Mouse (Mus musculus): ENCODE measurements at regions not wholly inside any gene's neighbourhood (a gene's known extent, or its start where the extent isn't known, plus 50 kb on each side); places are given as distances from the start of the nearest gene placed in this dataset.

GRCm38 (mm10) chr16:74664337-74664736 is 252.7 kb upstream of the Robo2 start:
- H3K36me3 ChIP-seq (ENCODE audit: control insufficient read depth, insufficient read depth, low read length) = no peaks in the 10 kb centered on the region
- H3K9me3 ChIP-seq (ENCODE audit: control insufficient read depth, low read length) = no peaks in the 10 kb centered on the region
- H3K4me3 ChIP-seq (replicated peaks; ENCODE audit: low read depth, low read length) = no peak overlapping the region
- H3K4me1 ChIP-seq (ENCODE audit: control insufficient read depth, insufficient read depth, low read length) = no peaks in the 10 kb centered on the region
- no peak overlapping the region for H3K4me2 ChIP-seq (ENCODE audit: low read length)
- DNase-seq (no peak), ATAC-seq (ENCODE audit: low FRiP score, low TSS enrichment) (no peak)
- H3K9ac ChIP-seq (replicated peaks; ENCODE audit: low read length) = no peak overlapping the region
- H3K27ac ChIP-seq (replicated peaks; ENCODE audit: low read depth, low read length) = no peak overlapping the region
- H3K27me3 ChIP-seq (ENCODE audit: control insufficient read depth, insufficient read depth, low read length) = no peaks in the 10 kb centered on the region
- 65% methylated on average over 1 of the region's 1 CpGs for WGBS

DNA sequence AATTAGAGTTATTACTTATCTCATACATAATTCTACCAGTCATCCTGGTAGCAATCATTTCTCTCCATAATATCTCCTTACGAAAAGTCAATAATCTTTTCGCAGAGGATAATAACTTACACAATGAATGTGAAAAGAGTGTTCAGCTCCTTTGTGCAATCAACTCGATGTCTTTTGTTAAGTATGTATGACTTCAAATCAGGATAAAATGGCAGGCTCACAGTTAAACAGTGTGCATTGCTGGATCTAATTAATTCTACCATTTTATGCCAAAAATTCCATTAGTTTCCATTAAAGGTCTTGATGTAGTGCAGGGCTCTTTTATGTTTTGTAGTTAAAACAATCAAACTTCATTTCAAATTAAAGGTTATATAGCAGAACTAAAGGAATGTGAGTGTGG is 239.6 kb upstream of the Robo2 start:
- no peak overlapping the region for H3K4me3 ChIP-seq (replicated peaks; ENCODE audit: low read depth, low read length)
- H3K36me3 ChIP-seq (ENCODE audit: control insufficient read depth, insufficient read depth, low read length) = no peaks in the 10 kb centered on the region
- H3K9me3 ChIP-seq (ENCODE audit: control insufficient read depth, low read length) = no peaks in the 10 kb centered on the region
- H3K27me3 ChIP-seq (ENCODE audit: control insufficient read depth, insufficient read depth, low read length) = no peaks in the 10 kb centered on the region
- H3K4me1 ChIP-seq (ENCODE audit: control insufficient read depth, insufficient read depth, low read length) = no peaks in the 10 kb centered on the region
- WGBS = 60% methylated on average over 3 of the region's 3 CpGs
- DNase-seq = no peak
- no peak for ATAC-seq (ENCODE audit: low FRiP score, low TSS enrichment)
- no peak overlapping the region for H3K4me2 ChIP-seq (ENCODE audit: low read length)
- H3K27ac ChIP-seq (replicated peaks; ENCODE audit: low read depth, low read length) = no peak overlapping the region
- H3K9ac ChIP-seq (replicated peaks; ENCODE audit: low read length) = no peak overlapping the region

GRCm38 (mm10) chr16:74649207-74649606 is 237.6 kb upstream of the Robo2 start:
- Histone ChIP-seq H3K27ac (replicated peaks; ENCODE audit: low read depth, low read length) (no peak overlapping the region), H3K4me3 (replicated peaks; ENCODE audit: low read depth, low read length) (no peak overlapping the region), H3K9ac (replicated peaks; ENCODE audit: low read length) (no peak overlapping the region), H3K27me3 (ENCODE audit: control insufficient read depth, insufficient read depth, low read length) (no peaks in the 10 kb centered on the region), H3K4me2 (ENCODE audit: low read length) (no peak overlapping the region), H3K4me1 (ENCODE audit: control insufficient read depth, insufficient read depth, low read length) (peaks cover 7% of the 10 kb centered on the region; the same call in 1 of the 2 replicates), H3K36me3 (ENCODE audit: control insufficient read depth, insufficient read depth, low read length) (no peaks in the 10 kb centered on the region), H3K9me3 (ENCODE audit: control insufficient read depth, low read length) (no peaks in the 10 kb centered on the region)
- ATAC-seq (ENCODE audit: low FRiP score, low TSS enrichment) (no peak), DNase-seq (no peak)
- WGBS = 92% methylated on average over 2 of the region's 2 CpGs

GRCm38 (mm10) chr16:74648384-74648783 is 236.8 kb upstream of the Robo2 start:
- DNase-seq = no peak
- Histone ChIP-seq H3K4me1 (ENCODE audit: control insufficient read depth, insufficient read depth, low read length) (peaks cover 7% of the 10 kb centered on the region; the same call in 1 of the 2 replicates), H3K9me3 (ENCODE audit: control insufficient read depth, low read length) (no peaks in the 10 kb centered on the region), H3K27me3 (ENCODE audit: control insufficient read depth, insufficient read depth, low read length) (no peaks in the 10 kb centered on the region), H3K4me3 (replicated peaks; ENCODE audit: low read depth, low read length) (no peak overlapping the region), H3K4me2 (ENCODE audit: low read length) (no peak overlapping the region), H3K27ac (replicated peaks; ENCODE audit: low read depth, low read length) (no peak overlapping the region), H3K9ac (replicated peaks; ENCODE audit: low read length) (no peak overlapping the region), H3K36me3 (ENCODE audit: control insufficient read depth, insufficient read depth, low read length) (no peaks in the 10 kb centered on the region)
- no peak for ATAC-seq (ENCODE audit: low FRiP score, low TSS enrichment)

DNA sequence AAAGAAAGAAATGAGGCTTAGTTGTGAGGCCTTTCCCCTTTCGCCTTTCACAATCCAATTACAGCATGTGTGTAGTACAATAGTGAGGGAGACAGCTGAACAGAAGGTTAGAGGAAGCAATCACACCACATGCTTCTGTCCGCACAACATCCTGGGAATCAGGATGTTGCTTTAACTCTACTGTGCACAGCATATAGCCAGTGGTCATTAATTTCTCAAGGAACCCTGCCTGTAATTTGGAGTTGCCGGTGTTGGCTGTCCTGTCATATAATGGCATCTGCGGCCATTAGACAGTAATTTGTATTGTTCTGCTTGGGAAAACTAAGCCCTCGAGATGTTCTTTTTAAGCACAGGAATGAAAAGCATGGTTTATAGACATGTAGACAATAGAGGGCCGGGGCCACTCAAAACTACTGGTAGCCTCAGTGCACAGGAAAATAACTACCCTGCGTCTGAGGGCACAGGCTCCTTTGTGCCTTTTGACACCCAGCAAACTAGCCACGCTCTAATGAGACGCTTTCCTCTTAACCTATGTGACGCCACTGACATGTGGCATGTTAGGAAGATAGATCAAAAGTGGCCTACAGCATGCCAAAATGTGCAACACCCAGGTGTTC is 233.2 kb upstream of the Robo2 start:
- Histone ChIP-seq H3K4me2 (ENCODE audit: low read length) (no peak overlapping the region), H3K4me1 (ENCODE audit: control insufficient read depth, insufficient read depth, low read length) (peaks cover 7% of the 10 kb centered on the region; the same call in 1 of the 2 replicates), H3K9ac (replicated peaks; ENCODE audit: low read length) (no peak overlapping the region), H3K27me3 (ENCODE audit: control insufficient read depth, insufficient read depth, low read length) (no peaks in the 10 kb centered on the region), H3K9me3 (ENCODE audit: control insufficient read depth, low read length) (no peaks in the 10 kb centered on the region), H3K27ac (replicated peaks; ENCODE audit: low read depth, low read length) (no peak overlapping the region), H3K4me3 (replicated peaks; ENCODE audit: low read depth, low read length) (no peak overlapping the region), H3K36me3 (ENCODE audit: control insufficient read depth, insufficient read depth, low read length) (no peaks in the 10 kb centered on the region)
- no peak for DNase-seq
- WGBS = 18% methylated on average over 10 of the region's 10 CpGs
- ATAC-seq (ENCODE audit: low FRiP score, low TSS enrichment) = no peak; the same call in 1 of the 2 replicates

DNA sequence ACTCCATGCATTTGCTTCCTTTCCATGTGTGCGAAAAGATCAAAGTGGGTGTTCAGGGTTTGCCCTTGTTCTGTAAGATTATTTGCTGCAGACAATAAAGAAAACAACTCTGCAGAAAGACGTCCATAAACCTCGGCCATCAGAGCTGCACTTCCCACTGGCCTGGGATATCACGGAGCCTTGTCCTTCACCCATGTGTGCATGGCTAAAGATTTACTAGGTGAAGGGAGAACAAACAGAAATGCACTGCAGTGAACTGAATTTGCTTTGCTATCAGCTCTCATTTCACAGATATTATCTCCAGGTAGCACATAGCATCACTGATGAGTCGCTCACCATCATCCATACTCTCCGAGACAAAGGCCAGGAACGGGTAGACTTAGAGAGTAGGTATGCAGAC is 228.2 kb upstream of the Robo2 start:
- no peak overlapping the region for H3K4me3 ChIP-seq (replicated peaks; ENCODE audit: low read depth, low read length)
- 82% methylated on average over 7 of the region's 7 CpGs for WGBS
- ATAC-seq (ENCODE audit: low FRiP score, low TSS enrichment) = no peak
- DNase-seq = no peak
- no peaks in the 10 kb centered on the region for H3K9me3 ChIP-seq (ENCODE audit: control insufficient read depth, low read length)
- H3K27me3 ChIP-seq (ENCODE audit: control insufficient read depth, insufficient read depth, low read length) = no peaks in the 10 kb centered on the region
- H3K9ac ChIP-seq (replicated peaks; ENCODE audit: low read length) = no peak overlapping the region
- no peaks in the 10 kb centered on the region for H3K36me3 ChIP-seq (ENCODE audit: control insufficient read depth, insufficient read depth, low read length)
- H3K27ac ChIP-seq (replicated peaks; ENCODE audit: low read depth, low read length) = no peak overlapping the region
- H3K4me1 ChIP-seq (ENCODE audit: control insufficient read depth, insufficient read depth, low read length) = peaks cover 1% of the 10 kb centered on the region; the same call in 1 of the 2 replicates
- H3K4me2 ChIP-seq (ENCODE audit: low read length) = no peak overlapping the region

GRCm38 (mm10) chr16:74637638-74638037 is 226.0 kb upstream of the Robo2 start:
- ATAC-seq (ENCODE audit: low FRiP score, low TSS enrichment) = no peak
- DNase-seq = no peak
- Histone ChIP-seq H3K36me3 (ENCODE audit: control insufficient read depth, insufficient read depth, low read length) (no peaks in the 10 kb centered on the region), H3K4me1 (ENCODE audit: control insufficient read depth, insufficient read depth, low read length) (no peaks in the 10 kb centered on the region), H3K9me3 (ENCODE audit: control insufficient read depth, low read length) (no peaks in the 10 kb centered on the region), H3K9ac (replicated peaks; ENCODE audit: low read length) (no peak overlapping the region), H3K4me2 (ENCODE audit: low read length) (no peak overlapping the region), H3K27ac (replicated peaks; ENCODE audit: low read depth, low read length) (no peak overlapping the region), H3K4me3 (replicated peaks; ENCODE audit: low read depth, low read length) (no peak overlapping the region), H3K27me3 (ENCODE audit: control insufficient read depth, insufficient read depth, low read length) (no peaks in the 10 kb centered on the region)
- 38% methylated on average over 5 of the region's 5 CpGs for WGBS

DNA sequence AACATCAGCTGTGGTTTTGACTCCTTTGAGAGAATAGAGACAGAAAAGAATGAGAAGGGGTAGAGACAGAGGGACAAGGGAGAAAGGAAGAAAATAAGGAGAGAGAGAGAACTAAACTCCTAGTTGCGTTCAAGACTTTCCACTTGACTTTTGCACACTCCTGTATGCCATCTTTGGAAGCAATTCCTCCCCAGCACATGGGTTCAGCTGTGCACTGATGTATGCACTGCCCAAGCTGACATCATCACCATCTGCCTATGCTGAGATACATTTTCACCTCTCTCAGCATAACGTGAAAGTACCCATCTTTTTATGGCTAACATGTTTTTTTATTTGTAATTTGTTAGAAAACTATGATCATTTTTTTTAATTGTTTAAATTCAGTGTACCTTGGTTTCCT is 214.2 kb upstream of the Robo2 start:
- Histone ChIP-seq H3K4me3 (replicated peaks; ENCODE audit: low read depth, low read length) (no peak overlapping the region), H3K4me1 (ENCODE audit: control insufficient read depth, insufficient read depth, low read length) (no peaks in the 10 kb centered on the region), H3K36me3 (ENCODE audit: control insufficient read depth, insufficient read depth, low read length) (no peaks in the 10 kb centered on the region), H3K27ac (replicated peaks; ENCODE audit: low read depth, low read length) (no peak overlapping the region), H3K27me3 (ENCODE audit: control insufficient read depth, insufficient read depth, low read length) (no peaks in the 10 kb centered on the region), H3K9ac (replicated peaks; ENCODE audit: low read length) (no peak overlapping the region), H3K4me2 (ENCODE audit: low read length) (no peak overlapping the region), H3K9me3 (ENCODE audit: control insufficient read depth, low read length) (no peaks in the 10 kb centered on the region)
- no peak for DNase-seq
- 86% methylated on average over 2 of the region's 2 CpGs for WGBS
- ATAC-seq (ENCODE audit: low FRiP score, low TSS enrichment) = no peak

DNA sequence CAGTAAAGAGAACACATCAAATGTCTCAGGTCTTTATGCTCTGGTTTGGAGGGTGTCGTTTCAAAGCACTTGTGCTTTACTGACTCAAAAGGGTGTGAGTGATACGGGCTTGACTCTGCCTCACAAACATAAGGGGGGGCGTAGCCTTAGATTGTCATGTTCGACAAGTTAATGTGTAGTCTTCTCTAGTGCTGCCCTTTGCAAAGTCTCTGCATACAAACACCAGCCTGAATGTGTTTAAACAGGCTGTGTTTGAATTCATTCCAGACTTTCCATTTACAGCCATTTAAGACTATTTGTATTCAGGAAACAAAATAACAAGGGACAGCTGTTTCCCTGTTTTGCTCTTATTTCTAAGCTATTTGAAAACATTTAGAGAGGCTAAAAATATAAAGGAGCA is 200.4 kb upstream of the Robo2 start:
- Histone ChIP-seq H3K9me3 (ENCODE audit: control insufficient read depth, low read length) (no peaks in the 10 kb centered on the region), H3K4me1 (ENCODE audit: control insufficient read depth, insufficient read depth, low read length) (no peaks in the 10 kb centered on the region), H3K27ac (replicated peaks; ENCODE audit: low read depth, low read length) (no peak overlapping the region), H3K4me3 (replicated peaks; ENCODE audit: low read depth, low read length) (no peak overlapping the region), H3K4me2 (ENCODE audit: low read length) (no peak overlapping the region), H3K9ac (replicated peaks; ENCODE audit: low read length) (no peak overlapping the region), H3K36me3 (ENCODE audit: control insufficient read depth, insufficient read depth, low read length) (no peaks in the 10 kb centered on the region), H3K27me3 (ENCODE audit: control insufficient read depth, insufficient read depth, low read length) (no peaks in the 10 kb centered on the region)
- no peak for DNase-seq
- 57% methylated on average over 4 of the region's 4 CpGs for WGBS
- ATAC-seq (ENCODE audit: low FRiP score, low TSS enrichment) = no peak
